Mouse (Mus musculus) heart, adult 2 months (tissue): ENCODE measurements around the gene Pgm2l1.

Source experiments
- CTCF ChIP-seq: fragments of 200-600 bp; IDR thresholded peaks from 2 replicates; pipeline ENCODE4 v1.8.1; 2022; ENCODE audit warnings: antibody characterized with exemption, mild to moderate bottlenecking, moderate library complexity
- EP300 ChIP-seq: fragments of 200-500 bp; IDR thresholded peaks from 2 replicates; pipeline ENCODE4 v1.6.1; 2011; ENCODE audit warnings: low read depth, low read length, control low read depth; ENCODE audit not compliant: insufficient read depth
- POLR2A ChIP-seq: fragments of 200-500 bp; IDR thresholded peaks from 2 replicates; pipeline ENCODE4 v1.6.1; 2011; ENCODE audit warnings: mild to moderate bottlenecking, low read depth, low read length, control low read depth; ENCODE audit not compliant: insufficient read depth

DNA sequence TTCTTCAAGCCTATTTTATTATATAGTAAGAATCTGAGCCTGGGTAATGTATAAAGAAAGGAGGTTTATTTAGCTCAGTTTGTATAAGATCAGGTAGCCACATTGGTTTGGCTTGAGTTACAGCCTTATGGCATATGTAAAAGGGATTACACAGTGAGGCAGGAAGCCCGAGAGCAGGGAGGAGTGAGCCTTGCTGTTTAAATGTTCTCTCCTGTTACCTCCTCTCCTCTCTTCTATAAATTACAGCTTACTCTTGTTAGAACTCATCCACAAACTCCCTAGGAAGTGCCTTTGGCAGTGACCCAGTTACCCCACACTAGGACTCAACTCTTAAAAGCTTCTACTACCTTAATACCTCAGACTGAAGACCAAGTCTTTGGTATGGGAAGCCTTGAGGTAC, 4.5 kb downstream of the Pgm2l1 start:
- TF ChIP-seq EP300 (no peak), CTCF (no peak), POLR2A (no peak)
